Mouse (Mus musculus): ENCODE measurements around the gene Elk4.

GRCm38 (mm10) chr1:132028413-132028812 lies 21.0 kb downstream of the Elk4 start:
- TF ChIP-seq POLR2A (IDR thresholded peaks at IDR 0.05; ENCODE audit: borderline replicate concordance, extremely low read depth, insufficient read depth, insufficient read length, poor library complexity, severe bottlenecking) (no peak), CTCF (IDR thresholded peaks at IDR 0.05; ENCODE audit: borderline replicate concordance, extremely low read depth, insufficient read depth, insufficient read length) (no peak)

Measured in brain, embryonic 14.5 days (tissue).